Mouse (Mus musculus): Measurements from ENCODE around the gene Cryzl2.
A peak's percentile ranks its signal among the peaks of the same experiment; 100 is the strongest.

DNA sequence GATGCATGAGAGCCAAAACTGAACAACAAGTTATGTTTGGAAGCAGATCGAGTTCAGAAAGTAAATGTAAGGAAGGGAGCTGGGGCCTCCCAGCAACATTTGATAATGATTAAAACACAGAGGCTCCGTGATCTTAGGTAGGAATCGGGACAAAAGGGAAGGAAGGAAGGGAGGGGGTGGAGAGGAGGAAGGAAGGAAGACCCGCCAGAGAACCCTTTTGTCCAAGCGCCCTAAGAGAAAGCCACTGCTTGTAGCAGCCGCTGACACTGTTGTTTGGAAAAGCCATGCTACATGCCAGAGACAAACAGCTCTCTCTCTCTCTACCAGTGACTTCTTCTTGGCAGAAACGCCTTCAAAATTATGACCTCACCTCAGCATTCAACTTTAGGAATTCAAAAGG is 40.5 kb upstream of the Cryzl2 start:
- TF ChIP-seq CTCF (IDR thresholded peaks at IDR 0.05) (no peak), EP300 (IDR thresholded peaks at IDR 0.05; ENCODE audit: insufficient read depth, low read depth, low read length) (peak; percentile 92), POLR2A (IDR thresholded peaks at IDR 0.05; ENCODE audit: insufficient read depth, low read depth, low read length) (peak; percentile 62; the same call in 1 of the 2 replicates)
